Mouse (Mus musculus) embryonic facial prominence, embryonic 13.5 days (tissue): ENCODE measurements around the gene Cpd. TPM values are rescaled to one million over a fixed set of nuclear protein-coding genes. Genes with fewer than 3 reads are reported as not detected.

Experiments used
- ATAC-seq: fragments of 200-750 bp; cut with Nextera tagmentation; 2 replicates; pipeline ENCODE4 v1.8.0; 2017; ENCODE audit warnings: low read depth; ENCODE audit not compliant: insufficient number of reproducible peaks, insufficient read depth, low FRiP score, low TSS enrichment
- H3K27ac ChIP-seq: fragments of 300-500 bp; sonication (generic); 2 replicates; pipeline ENCODE4 v1.5.1; 2015; ENCODE audit warnings: moderate library complexity, mild to moderate bottlenecking, inconsistent platforms
- H3K27me3 ChIP-seq: fragments of 300-500 bp; sonication (generic); 2 replicates; pipeline ENCODE4 v1.6.1; 2015; ENCODE audit warnings: mild to moderate bottlenecking, inconsistent platforms
- H3K36me3 ChIP-seq: fragments of 300-500 bp; sonication (generic); 2 replicates; pipeline ENCODE4 v1.6.1; 2015; ENCODE audit warnings: mild to moderate bottlenecking, inconsistent platforms
- H3K4me1 ChIP-seq: fragments of 300-500 bp; sonication (generic); 2 replicates; pipeline ENCODE4 v1.6.1; 2015; ENCODE audit warnings: inconsistent platforms
- H3K4me2 ChIP-seq: fragments of 300-500 bp; sonication (generic); 2 replicates; pipeline ENCODE4 v1.6.1; 2015; ENCODE audit warnings: moderate library complexity, mild to moderate bottlenecking, inconsistent platforms
- H3K4me3 ChIP-seq: fragments of 300-500 bp; sonication (generic); 2 replicates; pipeline ENCODE4 v1.5.1; 2015; ENCODE audit warnings: mild to moderate bottlenecking, inconsistent platforms
- H3K9ac ChIP-seq: fragments of 300-500 bp; sonication (generic); 2 replicates; pipeline ENCODE4 v1.6.1; 2015; ENCODE audit warnings: mild to moderate bottlenecking, inconsistent platforms
- H3K9me3 ChIP-seq: fragments of 300-500 bp; sonication (generic); 2 replicates; pipeline ENCODE4 v1.6.1; 2016; ENCODE audit warnings: inconsistent platforms
- WGBS: fragments of 180-500 bp; shearing (Covaris S2); methylation state at CpG from one replicate; pipeline ENCODE4 v1.1.7; 2015; ENCODE audit warnings: mixed read lengths; 5-methylcytosine and 5-hydroxymethylcytosine counted together
- polyA plus RNA-seq: library from polyadenylated mRNA; unstranded; fragments of >200 nt; fragmentation: Nextera tagmentation; extraction: Ambion mirVana; gene quantifications from 2 replicates; pipeline ENCODE4 v1.2.1, GENCODE M21; 2015

The Cpd gene
- polyA plus RNA-seq, 1 experiment from 2014 or later, result 9.7 TPM

- Histone ChIP-seq H3K36me3 (no peaks in the 10 kb centered on the region; the same call in 1 of the 2 replicates), H3K27ac (no peak overlapping the region), H3K4me3 (no peak overlapping the region), H3K9me3 (no peaks in the 10 kb centered on the region), H3K27me3 (no peaks in the 10 kb centered on the region), H3K9ac (no peak overlapping the region), H3K4me2 (no peak overlapping the region), H3K4me1 (0 out of 2 replicates have a peak, but pooled peaks cover 4% of the 10 kb centered on the region)
- WGBS, result 58% methylated on average over 3 of the region's 3 CpGs
- ATAC-seq, result no peak
Measured at GRCm38 (mm10) chr11:76773811-76774210, 73.0 kb downstream of the Cpd start.

- H3K9ac ChIP-seq, result no peak overlapping the region
- H3K27me3 ChIP-seq, result no peaks in the 10 kb centered on the region
- no peak overlapping the region for H3K4me3 ChIP-seq
- no peak overlapping the region for H3K27ac ChIP-seq
- WGBS, result 86% methylated on average over 5 of the region's 5 CpGs
- H3K9me3 ChIP-seq, result no peaks in the 10 kb centered on the region
- no peak overlapping the region for H3K4me2 ChIP-seq
- H3K36me3 ChIP-seq, result no peaks in the 10 kb centered on the region
- ATAC-seq, result no peak
- H3K4me1 ChIP-seq, result 0 out of 2 replicates have a peak, but pooled peaks cover 4% of the 10 kb centered on the region
Measured at GRCm38 (mm10) chr11:76770566-76770965, 76.3 kb downstream of the Cpd start.

- Histone ChIP-seq H3K4me1 (no peaks in the 10 kb centered on the region), H3K27ac (no peak overlapping the region), H3K27me3 (peaks cover 5% of the 10 kb centered on the region; the same call in 1 of the 2 replicates), H3K36me3 (peaks cover 20% of the 10 kb centered on the region), H3K9ac (peak overlapping the region; percentile 98; the same call in 1 of the 2 replicates), H3K9me3 (no peaks in the 10 kb centered on the region), H3K4me2 (peak overlapping the region; percentile 62), H3K4me3 (peak overlapping the region; percentile 92)
- WGBS, result 11% methylated on average over 4 of the region's 4 CpGs
- no peak for ATAC-seq
Measured at GRCm38 (mm10) chr11:76763741-76764122, 83.1 kb downstream of the Cpd start.

- Histone ChIP-seq H3K9me3 (no peaks in the 10 kb centered on the region), H3K36me3 (peaks cover 24% of the 10 kb centered on the region), H3K4me2 (peak within 1 kb of the TSS; percentile 62), H3K9ac (peak within 1 kb of the TSS; percentile 98), H3K4me3 (peak within 1 kb of the TSS; percentile 92), H3K27ac (peak within 1 kb of the TSS; percentile 88), H3K4me1 (no peaks in the 10 kb centered on the region), H3K27me3 (peaks cover 5% of the 10 kb centered on the region; the same call in 1 of the 2 replicates)
- under 1% methylated on average over 28 of the region's 28 CpGs for WGBS
- peak; percentile 88 for ATAC-seq
Measured at GRCm38 (mm10) chr11:76763053-76763740, 83.6 kb downstream of the Cpd start, which contains the start of gene Gosr1. Gosr1 (minus strand) TSS chr11:76763579.

GRCm38 (mm10) chr11:76752276-76752675 is 94.5 kb downstream of the Cpd start:
- H3K9me3 ChIP-seq, result no peaks in the 10 kb centered on the region
- ATAC-seq, result no peak
- H3K4me3 ChIP-seq, result no peak overlapping the region
- peaks cover 86% of the 10 kb centered on the region for H3K36me3 ChIP-seq
- H3K27ac ChIP-seq, result no peak overlapping the region
- no peaks in the 10 kb centered on the region for H3K27me3 ChIP-seq
- H3K4me1 ChIP-seq, result no peaks in the 10 kb centered on the region
- 86% methylated on average over 3 of the region's 3 CpGs for WGBS
- no peak overlapping the region for H3K9ac ChIP-seq
- H3K4me2 ChIP-seq, result no peak overlapping the region

- Histone ChIP-seq H3K4me1 (no peaks in the 10 kb centered on the region), H3K27me3 (no peaks in the 10 kb centered on the region), H3K9me3 (no peaks in the 10 kb centered on the region), H3K36me3 (peaks cover 88% of the 10 kb centered on the region), H3K4me2 (no peak overlapping the region), H3K9ac (no peak overlapping the region), H3K27ac (no peak overlapping the region), H3K4me3 (no peak overlapping the region)
- no peak for ATAC-seq
- WGBS, result 92% methylated on average over 9 of the region's 9 CpGs
Measured at GRCm38 (mm10) chr11:76748819-76749218, 98.0 kb downstream of the Cpd start.

- no peaks in the 10 kb centered on the region for H3K9me3 ChIP-seq
- no peak for ATAC-seq
- no peak overlapping the region for H3K9ac ChIP-seq
- H3K4me2 ChIP-seq, result no peak overlapping the region
- no peaks in the 10 kb centered on the region for H3K27me3 ChIP-seq
- peaks cover 81% of the 10 kb centered on the region for H3K36me3 ChIP-seq
- H3K4me1 ChIP-seq, result no peaks in the 10 kb centered on the region
- WGBS, result 97% methylated on average over 1 of the region's 1 CpGs
- H3K4me3 ChIP-seq, result no peak overlapping the region
- H3K27ac ChIP-seq, result no peak overlapping the region
Measured at GRCm38 (mm10) chr11:76745921-76746320, 100.9 kb downstream of the Cpd start.

- WGBS, result 79% methylated on average over 7 of the region's 7 CpGs
- Histone ChIP-seq H3K9ac (no peak overlapping the region), H3K27ac (no peak overlapping the region), H3K9me3 (no peaks in the 10 kb centered on the region), H3K27me3 (no peaks in the 10 kb centered on the region), H3K4me3 (no peak overlapping the region), H3K4me2 (no peak overlapping the region), H3K36me3 (peaks cover 71% of the 10 kb centered on the region), H3K4me1 (no peaks in the 10 kb centered on the region)
- no peak for ATAC-seq
Measured at GRCm38 (mm10) chr11:76744550-76744949, 102.3 kb downstream of the Cpd start.

- H3K9me3 ChIP-seq, result no peaks in the 10 kb centered on the region
- peaks cover 54% of the 10 kb centered on the region for H3K36me3 ChIP-seq
- H3K27me3 ChIP-seq, result no peaks in the 10 kb centered on the region
- no peak overlapping the region for H3K4me2 ChIP-seq
- H3K4me1 ChIP-seq, result no peaks in the 10 kb centered on the region
- ATAC-seq, result no peak
- 97% methylated on average over 7 of the region's 7 CpGs for WGBS
- no peak overlapping the region for H3K27ac ChIP-seq
- no peak overlapping the region for H3K4me3 ChIP-seq
- H3K9ac ChIP-seq, result no peak overlapping the region
Measured at GRCm38 (mm10) chr11:76742511-76742910, 104.3 kb downstream of the Cpd start.

- no peaks in the 10 kb centered on the region for H3K27me3 ChIP-seq
Measured at GRCm38 (mm10) chr11:76739125-76739524, 107.7 kb downstream of the Cpd start.

GRCm38 (mm10) chr11:76735753-76736324 is 111.0 kb downstream of the Cpd start:
- H3K9ac ChIP-seq, result no peak overlapping the region
- ATAC-seq, result no peak
- no peaks in the 10 kb centered on the region for H3K4me1 ChIP-seq
- H3K27me3 ChIP-seq, result no peaks in the 10 kb centered on the region
- H3K36me3 ChIP-seq, result peaks cover 57% of the 10 kb centered on the region
- WGBS, result 79% methylated on average over 4 of the region's 4 CpGs
- H3K4me2 ChIP-seq, result no peak overlapping the region
- H3K9me3 ChIP-seq, result no peaks in the 10 kb centered on the region
- H3K27ac ChIP-seq, result no peak overlapping the region
- no peak overlapping the region for H3K4me3 ChIP-seq

More at GRCm38 (mm10) chr11:76739125-76739524, 107.7 kb downstream of the Cpd start:
- Histone ChIP-seq H3K4me1 (no peaks in the 10 kb centered on the region), H3K27ac (no peak overlapping the region), H3K4me3 (no peak overlapping the region), H3K4me2 (no peak overlapping the region), H3K9ac (no peak overlapping the region), H3K9me3 (no peaks in the 10 kb centered on the region), H3K36me3 (peaks cover 52% of the 10 kb centered on the region)
- 71% methylated on average over 6 of the region's 6 CpGs for WGBS
- ATAC-seq, result no peak

GRCm38 (mm10) chr11:76734560-76734959 is 112.3 kb downstream of the Cpd start:
- Histone ChIP-seq H3K4me3 (no peak overlapping the region), H3K27ac (no peak overlapping the region), H3K9me3 (no peaks in the 10 kb centered on the region), H3K9ac (no peak overlapping the region), H3K27me3 (no peaks in the 10 kb centered on the region), H3K4me1 (no peaks in the 10 kb centered on the region), H3K4me2 (no peak overlapping the region), H3K36me3 (peaks cover 65% of the 10 kb centered on the region)
- ATAC-seq, result no peak
- 83% methylated on average over 3 of the region's 3 CpGs for WGBS
